Mouse (Mus musculus) olfactory bulb, adult 2 months (tissue): ENCODE data around the gene Negr1.

ENCODE experiments used
- CTCF ChIP-seq: fragments of 200-500 bp; IDR thresholded peaks from 2 replicates; pipeline ENCODE4 v1.5.1; 2012; ENCODE audit warnings: low read depth, mild to moderate bottlenecking, low read length, moderate library complexity; ENCODE audit not compliant: insufficient read depth
- POLR2A ChIP-seq: fragments of 200-500 bp; IDR thresholded peaks from 2 replicates; pipeline ENCODE4 v1.6.1; 2012; ENCODE audit warnings: mild to moderate bottlenecking, low read depth, low read length, moderate library complexity; ENCODE audit not compliant: insufficient read depth

DNA sequence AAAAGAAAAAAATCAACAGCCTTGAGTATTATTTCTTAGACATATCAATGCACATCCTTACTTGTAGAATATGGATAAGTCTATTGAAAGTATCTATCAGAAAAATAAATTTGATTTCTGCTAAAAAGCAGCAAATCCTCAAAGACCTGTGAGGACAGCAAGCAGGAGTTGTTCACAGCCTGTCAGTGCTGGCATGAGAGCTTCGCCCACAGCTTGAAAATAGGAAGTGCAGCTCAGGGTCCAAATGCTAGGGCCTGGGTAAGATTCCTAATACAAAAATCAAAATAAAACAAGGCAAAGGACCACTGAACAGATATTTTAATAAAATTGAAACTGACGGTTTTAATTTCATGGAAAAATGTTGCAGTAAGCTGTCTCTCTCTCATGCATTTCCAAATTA is 483.0 kb downstream of the Negr1 start:
- TF ChIP-seq CTCF, result no peak
- no peak for TF ChIP-seq POLR2A
